Mouse (Mus musculus): ENCODE results near the gene Myrip. TPM values are rescaled to one million over a fixed set of nuclear protein-coding genes. Genes with fewer than 3 reads are reported as not detected.

The Myrip gene
- 32.7 TPM for polyA plus RNA-seq (2015; fragmentation: Illumina TruSeq; extraction: RNeasy Lipid Tissue Mini Kit (QIAGEN cat#74804); ENCODE audit: low read depth, low replicate concordance)

GRCm38 (mm10) chr9:120301213-120301612 is at the start of gene Myrip:
Myrip (plus strand) TSS chr9:120301513.

GRCm38 (mm10) chr9:120492010-120492399 is 190.7 kb downstream of the Myrip start, which contains the start of gene Eif1b:
Eif1b (plus strand) TSS chr9:120492232.

Other genes with a start within 250 kb of the Myrip start
- gene Cx3cr1, start 231.6 kb upstream of the Myrip start, polyA plus RNA-seq (2015; fragmentation: Illumina TruSeq; extraction: RNeasy Lipid Tissue Mini Kit (QIAGEN cat#74804); ENCODE audit: low read depth, low replicate concordance) = 37.9 TPM
- not detected for gene Ccr8, start 209.4 kb upstream of the Myrip start, polyA plus RNA-seq (2015; fragmentation: Illumina TruSeq; extraction: RNeasy Lipid Tissue Mini Kit (QIAGEN cat#74804); ENCODE audit: low read depth, low replicate concordance)
- gene Slc25a38, start 191.1 kb upstream of the Myrip start, polyA plus RNA-seq (2015; fragmentation: Illumina TruSeq; extraction: RNeasy Lipid Tissue Mini Kit (QIAGEN cat#74804); ENCODE audit: low read depth, low replicate concordance) = 32.2 TPM
- 1,074 TPM for gene Rpsa, start 173.8 kb upstream of the Myrip start, polyA plus RNA-seq (2015; fragmentation: Illumina TruSeq; extraction: RNeasy Lipid Tissue Mini Kit (QIAGEN cat#74804); ENCODE audit: low read depth, low replicate concordance)
- gene Mobp, start 151.8 kb upstream of the Myrip start, polyA plus RNA-seq (2015; fragmentation: Illumina TruSeq; extraction: RNeasy Lipid Tissue Mini Kit (QIAGEN cat#74804); ENCODE audit: low read depth, low replicate concordance) = 1,305 TPM
- 241 TPM for gene Eif1b, start 190.7 kb downstream of the Myrip start, polyA plus RNA-seq (2015; fragmentation: Illumina TruSeq; extraction: RNeasy Lipid Tissue Mini Kit (QIAGEN cat#74804); ENCODE audit: low read depth, low replicate concordance)
- 8.7 TPM for gene Entpd3, start 238.3 kb downstream of the Myrip start, polyA plus RNA-seq (2015; fragmentation: Illumina TruSeq; extraction: RNeasy Lipid Tissue Mini Kit (QIAGEN cat#74804); ENCODE audit: low read depth, low replicate concordance)